Mouse (Mus musculus) heart, postnatal 25 days (tissue): ENCODE measurements around the gene Brd2. TPM values are rescaled to one million over a fixed set of nuclear protein-coding genes. Genes with fewer than 3 reads are reported as not detected.
"Not testable (repeated sequence)": the region's sequence is repeated elsewhere in the genome, so short reads cannot be mapped to it uniquely, and the experiment has no call there.

Experiments used
- DNase-seq: peaks from one replicate; pipeline ENCODE4 v3.0.0; 2022; ENCODE audit warnings: low spot score
- intact Hi-C: fragments of 180-260 bp; cut with DNase I; formaldehyde crosslinking; loops from one replicate; pipeline ENCODE4 v1.15.1; 2025
- total RNA-seq, 2 experiments: library from RNA; stranded (reverse); gene quantifications; 2 replicates each; pipeline ENCODE4 v1.2.3; 2021

Brd2 gene
- total RNA-seq: 10 to 100 TPM; 72.9 to 75.8 TPM

- intact Hi-C loops: loop anchor here (10.0 kb wide), 1 partner anchor 462 kb away; the partner anchor contains the start of gene Gpsm3
Observed at GRCm38 (mm10) chr17:34122188-34122984, at the start of gene Brd2. Brd2 (minus strand) TSS chr17:34122634.

GRCm38 (mm10) chr17:34170877-34171498 lies 48.6 kb upstream of the Brd2 start:
- intact Hi-C loops: loop anchor here (1.0 to 5.0 kb wide), 4 partner anchors 33 to 181 kb away; partner anchors contain the start of gene Btnl2
- no peak for DNase-seq

More at GRCm38 (mm10) chr17:34122188-34122984, at the start of gene Brd2:
- peak; percentile 96 for DNase-seq

DNA sequence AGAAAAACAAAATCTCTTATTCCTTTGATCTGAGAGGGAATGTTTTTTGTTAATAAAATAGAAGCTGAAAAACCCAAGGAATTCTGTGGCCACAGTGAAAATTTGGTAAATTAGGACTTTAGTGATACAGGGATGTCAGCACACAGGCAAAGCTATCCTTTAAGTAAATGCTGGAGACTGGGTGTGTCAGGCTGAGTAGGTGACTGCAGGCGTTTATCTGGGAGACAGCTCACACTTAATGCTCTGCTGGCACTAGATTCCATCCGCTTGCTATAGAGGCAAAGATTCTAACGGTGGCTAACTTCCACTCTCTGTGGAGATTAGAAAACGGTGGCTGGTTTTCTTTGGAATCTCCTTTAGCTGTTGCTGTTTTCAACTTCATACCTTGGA lies 48.0 kb upstream of the Brd2 start:
- no peak for DNase-seq
- intact Hi-C loops: loop anchor here (1.0 to 5.0 kb wide), 4 partner anchors 34 to 182 kb away; partner anchors contain the start of gene Btnl2

DNA sequence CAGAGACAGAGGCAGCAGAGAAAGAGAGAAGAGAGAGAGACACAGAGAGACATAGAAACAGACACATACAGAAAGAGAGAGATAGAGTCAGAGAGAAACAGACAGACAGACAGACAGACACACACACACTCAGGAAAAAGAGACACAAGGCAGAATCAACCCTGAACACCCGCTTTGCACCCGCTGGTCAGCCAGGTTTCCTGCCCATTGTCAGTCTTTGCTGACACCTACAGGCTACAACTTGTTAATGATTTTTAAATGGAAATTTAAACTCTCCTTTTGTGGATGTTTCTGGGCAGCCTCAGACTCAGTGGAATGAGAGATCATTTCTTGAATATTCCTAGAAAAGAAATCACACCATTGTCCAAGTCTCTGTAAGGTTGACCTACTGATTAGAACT lies 46.8 kb upstream of the Brd2 start:
- intact Hi-C loops: loop anchor here (2.0 kb wide), 2 partner anchors 68 to 92 kb away; no protein-coding TSS in a partner anchor
- no peak for DNase-seq

DNA sequence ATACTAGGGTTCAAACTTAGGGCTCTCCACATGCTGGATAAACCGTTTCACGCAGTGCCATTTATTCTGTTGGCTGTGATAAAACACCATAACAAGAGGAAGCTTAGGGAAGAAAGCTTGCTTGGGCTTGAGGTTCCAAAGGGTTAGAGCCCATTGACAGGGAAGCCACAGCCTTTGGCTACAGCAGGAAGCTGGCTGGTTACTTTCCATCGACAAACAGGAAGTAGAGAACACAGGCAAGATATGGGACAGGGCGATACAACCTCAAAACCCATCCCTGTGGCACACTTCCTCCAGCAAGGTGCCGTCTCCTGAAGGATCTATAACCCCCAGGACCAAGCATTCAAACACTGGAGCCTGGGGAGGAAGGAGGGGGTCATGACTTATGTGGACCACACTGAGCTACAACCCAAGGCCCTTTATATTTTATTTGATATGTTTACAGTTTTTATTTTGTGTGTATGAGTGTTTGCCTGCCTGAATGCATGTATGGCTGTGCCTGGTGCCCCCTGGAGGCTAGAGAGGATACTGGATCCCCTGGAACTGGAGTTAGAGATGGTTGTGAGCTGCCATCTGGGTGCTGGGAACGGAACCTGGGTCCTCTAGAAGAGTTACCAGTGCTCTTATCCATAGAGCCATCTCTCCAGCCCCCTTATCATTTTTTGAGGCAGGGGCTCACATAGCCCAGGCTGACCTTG lies 42.7 kb upstream of the Brd2 start:
- DNase-seq: no peak
- intact Hi-C loops: loop anchor here (1.0 kb wide), 1 partner anchor 30 kb away; no protein-coding TSS in a partner anchor

- intact Hi-C loops: no loop called here
- no peak for DNase-seq
Observed at GRCm38 (mm10) chr17:34164202-34164895, 41.9 kb upstream of the Brd2 start.

GRCm38 (mm10) chr17:34155534-34155933 lies 33.1 kb upstream of the Brd2 start:
- no peak for DNase-seq
- intact Hi-C loops: no loop called here

DNA sequence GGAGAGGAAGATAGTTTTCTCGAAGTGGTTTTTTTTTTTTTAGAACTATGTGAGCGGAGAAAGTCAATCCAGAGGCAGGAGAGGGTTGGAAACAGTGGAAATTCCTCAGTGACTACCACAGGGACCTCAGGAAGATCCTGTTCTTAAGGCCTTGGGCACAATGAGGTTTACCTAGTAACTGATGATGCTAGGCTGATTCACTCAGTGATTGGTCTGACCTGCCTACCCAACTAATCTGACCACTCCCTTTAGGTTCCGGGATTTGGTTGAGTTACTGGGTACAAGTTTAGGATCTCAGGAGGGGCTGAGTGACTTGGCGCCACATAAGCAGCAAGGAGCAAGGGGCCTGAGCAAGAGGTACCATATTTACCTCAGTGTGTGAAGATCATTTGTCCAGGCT lies 30.5 kb upstream of the Brd2 start, which contains the start of gene H2-DMb1:
TSS of gene H2-DMb1 (plus strand) at position 150 of the 400 bp plus-strand sequence.
- intact Hi-C loops: no loop called here
- no peak for DNase-seq

GRCm38 (mm10) chr17:34144960-34145371 lies 22.5 kb upstream of the Brd2 start:
- DNase-seq: no peak
- intact Hi-C loops: no loop called here

DNA sequence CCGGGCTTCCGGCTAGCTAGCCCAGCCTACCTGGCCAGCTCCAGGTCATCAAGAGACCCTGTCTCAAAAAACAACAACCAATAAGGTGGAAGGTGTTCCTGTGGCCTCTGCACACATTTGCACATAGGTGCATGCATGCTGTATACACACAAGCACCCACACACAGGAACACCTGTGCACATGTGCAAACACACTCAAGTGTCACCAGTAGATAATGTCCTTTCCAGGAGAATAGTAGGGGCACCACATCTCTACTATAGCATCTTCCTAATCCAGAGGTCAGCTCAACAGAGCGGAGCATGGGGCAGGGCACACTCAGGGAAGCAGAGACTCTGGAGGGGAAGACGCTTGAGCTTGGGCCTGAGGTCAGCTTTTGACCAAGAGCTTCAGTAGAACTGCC lies 21.8 kb upstream of the Brd2 start:
- DNase-seq, intact Hi-C loops: not testable (repeated sequence)

- intact Hi-C loops: no loop called here
- no peak for DNase-seq
Observed at GRCm38 (mm10) chr17:34143461-34143860, 21.0 kb upstream of the Brd2 start.

DNA sequence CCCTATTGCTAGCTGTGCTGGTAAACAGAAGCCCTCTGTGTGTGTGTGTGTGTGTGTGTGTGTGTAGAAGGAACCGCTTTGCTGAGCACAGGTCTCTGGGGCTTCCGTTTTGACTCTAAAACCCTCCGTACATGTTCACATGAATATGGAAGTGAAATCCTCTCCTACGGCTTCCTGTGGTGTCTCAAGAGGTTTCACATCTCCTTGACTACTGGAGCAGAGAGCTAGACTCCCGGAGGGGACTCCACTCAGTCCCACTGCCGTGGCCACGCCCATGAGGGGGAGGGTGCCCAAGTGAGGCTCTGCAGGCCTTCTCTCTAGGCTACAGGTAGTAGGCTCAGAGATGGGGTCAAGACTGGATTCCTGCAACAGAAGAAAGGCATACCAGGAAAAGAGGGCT lies 20.6 kb upstream of the Brd2 start, which contains the start of gene H2-DMb2:
TSS of gene H2-DMb2 (plus strand) at position 275 of the 400 bp plus-strand sequence.
- intact Hi-C loops: no loop called here
- peak; percentile 56 for DNase-seq

DNA sequence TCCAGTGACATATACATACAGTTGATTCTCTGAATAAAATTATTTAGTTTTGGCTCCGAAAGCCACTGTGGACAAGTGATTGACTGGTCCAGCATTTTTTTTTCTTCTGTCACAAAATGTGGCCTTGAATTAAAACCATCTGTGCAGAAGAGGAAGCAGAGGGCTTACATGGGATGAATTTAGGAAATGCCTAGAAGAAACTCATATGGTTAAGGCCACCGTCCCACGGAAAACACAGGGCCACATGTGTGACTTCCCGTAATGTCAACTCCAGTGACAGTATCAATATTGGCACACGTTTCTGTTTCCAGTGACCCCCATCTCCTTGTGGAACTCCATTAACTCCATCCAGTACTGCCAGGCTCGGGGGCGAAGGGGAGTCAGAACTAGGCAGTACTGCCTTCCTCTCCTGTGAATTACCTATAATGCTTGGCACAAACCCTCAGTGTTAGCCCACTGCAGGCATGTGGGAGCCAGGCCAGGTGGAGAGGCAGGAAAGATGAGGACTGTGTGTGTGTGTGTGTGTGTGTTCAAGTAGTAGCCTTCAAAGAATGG lies 20.1 kb upstream of the Brd2 start:
- DNase-seq: no peak
- intact Hi-C loops: no loop called here

DNA sequence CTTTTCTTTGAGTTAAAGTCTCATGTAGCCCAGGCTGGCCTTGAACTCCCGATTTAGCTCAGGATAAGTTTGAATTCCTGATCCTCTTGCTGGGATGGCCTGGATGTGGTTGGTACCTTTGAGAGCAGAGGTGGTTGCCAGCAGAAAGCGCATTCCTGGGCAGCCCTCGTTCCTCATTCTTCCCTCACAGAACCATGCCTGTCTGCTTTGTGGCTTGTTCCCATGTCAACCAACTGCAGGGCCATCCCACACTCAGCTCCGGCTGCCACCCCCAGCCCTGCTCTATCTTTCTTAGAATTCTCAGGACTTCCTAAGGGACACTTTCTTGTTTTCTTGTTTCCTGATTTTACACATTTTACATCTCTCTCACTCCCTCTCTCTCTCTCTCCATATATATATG lies 19.0 kb upstream of the Brd2 start:
- DNase-seq: no peak
- intact Hi-C loops: no loop called here

DNA sequence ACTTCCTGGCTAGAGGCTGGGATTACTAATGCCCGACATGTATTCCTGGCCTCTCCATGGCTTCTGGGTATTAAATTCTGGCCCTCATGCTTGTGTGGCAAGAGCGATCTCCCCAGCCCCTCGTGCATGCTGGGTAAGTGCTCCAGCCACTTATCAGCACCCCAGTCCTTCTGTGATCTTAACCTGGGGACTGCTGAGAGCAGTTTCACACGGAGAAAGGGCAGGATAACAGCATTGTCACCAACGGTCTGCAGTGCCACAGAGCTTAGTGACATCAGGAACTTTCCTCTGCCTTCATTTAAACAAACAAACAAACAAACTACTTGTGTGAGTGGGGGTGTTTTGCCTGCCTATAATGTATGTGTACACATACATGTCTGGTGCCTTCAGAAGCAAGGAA lies 17.8 kb upstream of the Brd2 start:
- intact Hi-C loops: no loop called here
- DNase-seq: no peak

DNA sequence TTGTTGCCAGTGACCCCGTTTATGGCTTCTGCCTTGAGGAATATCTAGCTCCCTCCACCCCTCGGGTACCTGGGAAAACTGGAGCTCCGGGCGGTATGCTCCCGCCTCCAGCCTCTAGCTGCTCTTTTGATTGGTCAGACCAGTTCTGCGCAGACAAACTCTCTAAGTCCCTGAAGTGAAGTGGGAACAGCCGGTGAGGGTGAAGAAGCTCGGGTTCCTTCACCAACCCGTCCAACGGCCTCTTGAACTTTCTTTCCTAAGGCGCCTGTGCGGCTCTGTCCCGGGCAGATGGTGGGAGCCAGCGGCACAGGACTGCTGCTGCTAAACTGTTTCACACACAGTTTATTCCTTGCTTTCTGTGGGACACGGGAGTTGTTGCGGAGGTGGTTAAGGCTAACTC lies 17.0 kb upstream of the Brd2 start:
- intact Hi-C loops: loop anchor here (5.0 kb wide), 1 partner anchor 37 kb away; no protein-coding TSS in a partner anchor
- peak; percentile 24 for DNase-seq

DNA sequence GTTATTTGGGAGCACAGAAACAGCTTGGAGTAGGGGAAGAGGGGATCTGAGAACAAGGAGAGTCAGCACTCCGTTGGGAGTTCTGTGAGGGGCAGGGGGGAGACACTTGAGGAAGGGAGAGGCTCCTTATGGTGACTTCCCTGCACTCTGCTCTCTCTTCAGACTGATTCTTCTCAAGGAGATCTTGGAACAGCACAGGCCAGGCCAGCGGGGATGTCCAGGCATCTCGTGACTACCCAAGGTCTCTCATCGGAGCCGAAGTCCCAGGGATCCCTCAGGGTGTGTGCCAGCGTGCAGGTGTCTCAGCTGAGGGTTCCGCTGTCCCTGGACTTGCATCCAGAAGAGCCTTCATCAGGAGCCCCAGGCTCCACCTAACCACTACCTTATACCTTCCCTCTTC lies 16.2 kb upstream of the Brd2 start:
- DNase-seq: no peak
- intact Hi-C loops: loop anchor here (5.0 kb wide), 1 partner anchor 36 kb away; no protein-coding TSS in a partner anchor

GRCm38 (mm10) chr17:34137601-34138000 lies 15.2 kb upstream of the Brd2 start:
- intact Hi-C loops: loop anchor here (5.0 kb wide), 1 partner anchor 35 kb away; no protein-coding TSS in a partner anchor
- no peak for DNase-seq
